Mouse (Mus musculus) E14TG2a.4 (cell line): ENCODE measurements around the gene Kcne1.

Source experiments
- H3K27me3 ChIP-seq: 2 replicates; pipeline ENCODE4 v1.6.1; 2014; ENCODE audit warnings: low read length, control low read depth; ENCODE audit not compliant: insufficient read depth
- H3K36me3 ChIP-seq: 2 replicates; pipeline ENCODE4 v1.6.1; 2014; ENCODE audit warnings: low read length, control low read depth; ENCODE audit not compliant: insufficient read depth
- H3K4me1 ChIP-seq: replicated peaks from 2 replicates; pipeline ENCODE4 v1.6.1; 2014; ENCODE audit warnings: low read depth, low read length, control low read depth
- H3K4me3 ChIP-seq: replicated peaks from 2 replicates; pipeline ENCODE4 v1.5.1; 2014; ENCODE audit warnings: mild to moderate bottlenecking, low read length
- H3K9me3 ChIP-seq: 2 replicates; pipeline ENCODE4 v1.6.1; 2014; ENCODE audit warnings: low read length, control low read depth
- CTCF ChIP-seq: conservative IDR thresholded peaks from 2 replicates; pipeline ENCODE4 v1.5.1; 2014; ENCODE audit warnings: low read length
- NANOG ChIP-seq: IDR thresholded peaks from 2 replicates; pipeline ENCODE4 v1.6.1; 2014; ENCODE audit warnings: borderline replicate concordance, low read length, mixed read lengths
- POU5F1 ChIP-seq: IDR thresholded peaks from 2 replicates; pipeline ENCODE4 v1.6.1; 2014; ENCODE audit warnings: low read length, borderline replicate concordance

Kcne1 gene

GRCm38 (mm10) chr16:92369260-92369659 is 10.0 kb upstream of the Kcne1 start:
- peaks cover 17% of the 10 kb centered on the region; the same call in 1 of the 2 replicates for H3K27me3 ChIP-seq
- no peak for TF ChIP-seq CTCF
- TF ChIP-seq POU5F1, result no peak
- no peak for TF ChIP-seq NANOG
- peaks cover 46% of the 10 kb centered on the region for H3K4me1 ChIP-seq
- H3K9me3 ChIP-seq, result no peaks in the 10 kb centered on the region
- H3K4me3 ChIP-seq, result no peak overlapping the region
- no peaks in the 10 kb centered on the region for H3K36me3 ChIP-seq

- Histone ChIP-seq H3K27me3 (peaks cover 17% of the 10 kb centered on the region), H3K9me3 (no peaks in the 10 kb centered on the region)
Observed at GRCm38 (mm10) chr16:92365477-92365876, 6.2 kb upstream of the Kcne1 start.

GRCm38 (mm10) chr16:92360711-92361110 is 1.4 kb upstream of the Kcne1 start:
- peaks cover 19% of the 10 kb centered on the region for H3K4me1 ChIP-seq
- H3K4me3 ChIP-seq, result no peak overlapping the region
- H3K27me3 ChIP-seq, result peaks cover 41% of the 10 kb centered on the region
- H3K36me3 ChIP-seq, result no peaks in the 10 kb centered on the region
- H3K9me3 ChIP-seq, result no peaks in the 10 kb centered on the region
- TF ChIP-seq CTCF (no peak), POU5F1 (no peak), NANOG (no peak)

More at GRCm38 (mm10) chr16:92365477-92365876, 6.2 kb upstream of the Kcne1 start:
- Histone ChIP-seq H3K4me3 (no peak overlapping the region), H3K36me3 (no peaks in the 10 kb centered on the region), H3K4me1 (peaks cover 21% of the 10 kb centered on the region)
- TF ChIP-seq CTCF (no peak), NANOG (no peak), POU5F1 (no peak)

GRCm38 (mm10) chr16:92358734-92359133 is 534 bp downstream of the Kcne1 start:
- H3K36me3 ChIP-seq, result no peaks in the 10 kb centered on the region
- no peaks in the 10 kb centered on the region for H3K9me3 ChIP-seq
- peaks cover 20% of the 10 kb centered on the region for H3K4me1 ChIP-seq
- H3K4me3 ChIP-seq, result peak overlapping the region; percentile 35; the same call in 1 of the 2 replicates
- TF ChIP-seq CTCF, result no peak
- TF ChIP-seq NANOG, result no peak
- no peak for TF ChIP-seq POU5F1
- peaks cover 45% of the 10 kb centered on the region for H3K27me3 ChIP-seq

GRCm38 (mm10) chr16:92357566-92357965 is 1.7 kb downstream of the Kcne1 start:
- Histone ChIP-seq H3K27me3 (peaks cover 52% of the 10 kb centered on the region), H3K4me3 (no peak overlapping the region), H3K4me1 (peaks cover 20% of the 10 kb centered on the region), H3K36me3 (no peaks in the 10 kb centered on the region), H3K9me3 (no peaks in the 10 kb centered on the region)
- TF ChIP-seq NANOG, result no peak
- no peak for TF ChIP-seq CTCF
- no peak for TF ChIP-seq POU5F1

GRCm38 (mm10) chr16:92357023-92357422 is 2.2 kb downstream of the Kcne1 start:
- peaks cover 55% of the 10 kb centered on the region for H3K27me3 ChIP-seq
- H3K4me3 ChIP-seq, result no peak overlapping the region
- no peaks in the 10 kb centered on the region for H3K36me3 ChIP-seq
- peaks cover 20% of the 10 kb centered on the region for H3K4me1 ChIP-seq
- TF ChIP-seq NANOG (no peak), POU5F1 (no peak), CTCF (no peak)
- H3K9me3 ChIP-seq, result no peaks in the 10 kb centered on the region

- no peaks in the 10 kb centered on the region for H3K36me3 ChIP-seq
- peaks cover 20% of the 10 kb centered on the region for H3K4me1 ChIP-seq
- TF ChIP-seq CTCF (no peak), POU5F1 (no peak), NANOG (no peak)
- no peaks in the 10 kb centered on the region for H3K9me3 ChIP-seq
- H3K27me3 ChIP-seq, result peaks cover 61% of the 10 kb centered on the region
- H3K4me3 ChIP-seq, result no peak overlapping the region
Observed at GRCm38 (mm10) chr16:92355982-92356381, 3.3 kb downstream of the Kcne1 start.

GRCm38 (mm10) chr16:92355366-92355765 is 3.9 kb downstream of the Kcne1 start:
- peaks cover 61% of the 10 kb centered on the region for H3K27me3 ChIP-seq

GRCm38 (mm10) chr16:92353897-92354296 is 5.4 kb downstream of the Kcne1 start:
- no peaks in the 10 kb centered on the region for H3K36me3 ChIP-seq
- peaks cover 16% of the 10 kb centered on the region for H3K4me1 ChIP-seq
- TF ChIP-seq NANOG, result no peak
- TF ChIP-seq CTCF, result no peak
- no peak for TF ChIP-seq POU5F1
- H3K9me3 ChIP-seq, result no peaks in the 10 kb centered on the region
- H3K27me3 ChIP-seq, result peaks cover 70% of the 10 kb centered on the region
- no peak overlapping the region for H3K4me3 ChIP-seq

More at GRCm38 (mm10) chr16:92355366-92355765, 3.9 kb downstream of the Kcne1 start:
- TF ChIP-seq CTCF (no peak), NANOG (no peak), POU5F1 (no peak)
- H3K4me3 ChIP-seq, result no peak overlapping the region
- no peaks in the 10 kb centered on the region for H3K36me3 ChIP-seq
- no peaks in the 10 kb centered on the region for H3K9me3 ChIP-seq
- peaks cover 20% of the 10 kb centered on the region for H3K4me1 ChIP-seq
